Mouse (Mus musculus): ENCODE results near the gene Plekha6. TPM values are rescaled to one million over a fixed set of nuclear protein-coding genes. Genes with fewer than 3 reads are reported as not detected.

Plekha6 gene
- polyA plus RNA-seq, 1 experiment from 2014 or later = 15.0 TPM

GRCm38 (mm10) chr1:133347693-133348520, 183.9 kb downstream of the Plekha6 start:
- H3K4me2 ChIP-seq (ENCODE audit: low read length) = no peak overlapping the region
- H3K4me3 ChIP-seq (ENCODE audit: low read length) = no peak overlapping the region
- H3K9ac ChIP-seq (ENCODE audit: low read depth, low read length) = no peak overlapping the region
- H3K36me3 ChIP-seq (ENCODE audit: control insufficient read depth, insufficient read depth, low read length) = no peaks in the 10 kb centered on the region
- WGBS = 76% methylated on average over 11 of the region's 11 CpGs
- no peaks in the 10 kb centered on the region for H3K9me3 ChIP-seq (ENCODE audit: control insufficient read depth, low read length)
- no peak overlapping the region for H3K27ac ChIP-seq (ENCODE audit: low read depth, low read length)
- no peaks in the 10 kb centered on the region for H3K4me1 ChIP-seq (ENCODE audit: control insufficient read depth, insufficient read depth, low read depth, low read length)
- H3K27me3 ChIP-seq (replicated peaks; ENCODE audit: control insufficient read depth, insufficient read depth, low read length) = 0 out of 2 replicates have a peak, but pooled peaks cover 2% of the 10 kb centered on the region
- ATAC-seq = no peak

- no peak within 1 kb of the TSS for H3K9ac ChIP-seq (ENCODE audit: low read depth, low read length)
- no peak within 1 kb of the TSS for H3K4me3 ChIP-seq (ENCODE audit: low read length)
- no peak for ATAC-seq
- H3K27me3 ChIP-seq (replicated peaks; ENCODE audit: control insufficient read depth, insufficient read depth, low read length) = 0 out of 2 replicates have a peak, but pooled peaks cover 2% of the 10 kb centered on the region
- no peaks in the 10 kb centered on the region for H3K36me3 ChIP-seq (ENCODE audit: control insufficient read depth, insufficient read depth, low read length)
- no peak within 1 kb of the TSS for H3K4me2 ChIP-seq (ENCODE audit: low read length)
- H3K27ac ChIP-seq (ENCODE audit: low read depth, low read length) = no peak within 1 kb of the TSS
- H3K4me1 ChIP-seq (ENCODE audit: control insufficient read depth, insufficient read depth, low read depth, low read length) = peaks cover 2% of the 10 kb centered on the region
- no peaks in the 10 kb centered on the region for H3K9me3 ChIP-seq (ENCODE audit: control insufficient read depth, low read length)
- 86% methylated on average over 1 of the region's 1 CpGs for WGBS
Observed at GRCm38 (mm10) chr1:133350210-133350609, 186.2 kb downstream of the Plekha6 start, which contains the start of gene Ren1. TSS of gene Ren1 (plus strand) at chr1:133350510.

GRCm38 (mm10) chr1:133351762-133352161, 187.8 kb downstream of the Plekha6 start:
- no peak for ATAC-seq
- H3K4me1 ChIP-seq (ENCODE audit: control insufficient read depth, insufficient read depth, low read depth, low read length) = peaks cover 2% of the 10 kb centered on the region
- no peaks in the 10 kb centered on the region for H3K36me3 ChIP-seq (ENCODE audit: control insufficient read depth, insufficient read depth, low read length)
- H3K9ac ChIP-seq (ENCODE audit: low read depth, low read length) = no peak overlapping the region
- WGBS = 64% methylated on average over 9 of the region's 9 CpGs
- H3K27ac ChIP-seq (ENCODE audit: low read depth, low read length) = no peak overlapping the region
- H3K4me3 ChIP-seq (ENCODE audit: low read length) = no peak overlapping the region
- no peak overlapping the region for H3K4me2 ChIP-seq (ENCODE audit: low read length)
- 0 out of 2 replicates have a peak, but pooled peaks cover 2% of the 10 kb centered on the region for H3K27me3 ChIP-seq (replicated peaks; ENCODE audit: control insufficient read depth, insufficient read depth, low read length)
- no peaks in the 10 kb centered on the region for H3K9me3 ChIP-seq (ENCODE audit: control insufficient read depth, low read length)

Other genes with a start within 250 kb of the Plekha6 start
- 30.2 and 30.3 TPM in 2 replicates for gene Mdm4, start 133.6 kb upstream of the Plekha6 start, polyA plus RNA-seq (2015; fragmentation: Nextera tagmentation; extraction: Ambion mirVana)
- 10.3 and 11.4 TPM in 2 replicates for gene Pik3c2b, start 118.5 kb upstream of the Plekha6 start, polyA plus RNA-seq (2015; fragmentation: Nextera tagmentation; extraction: Ambion mirVana)
- gene Ppp1r15b, start 33.1 kb upstream of the Plekha6 start, polyA plus RNA-seq (2015; fragmentation: Nextera tagmentation; extraction: Ambion mirVana) = 22.2 and 29.1 TPM in 2 replicates
- gene Golt1a, start 145.6 kb downstream of the Plekha6 start, polyA plus RNA-seq (2015; fragmentation: Nextera tagmentation; extraction: Ambion mirVana) = not detected in 2 replicates
- not detected in 2 replicates for gene Kiss1, start 157.7 kb downstream of the Plekha6 start, polyA plus RNA-seq (2015; fragmentation: Nextera tagmentation; extraction: Ambion mirVana)
- gene Ren1, start 186.3 kb downstream of the Plekha6 start, polyA plus RNA-seq (2015; fragmentation: Nextera tagmentation; extraction: Ambion mirVana) = 6.6 and 7.8 TPM in 2 replicates
- 25.7 and 29.5 TPM in 2 replicates for gene Etnk2, start 199.4 kb downstream of the Plekha6 start, polyA plus RNA-seq (2015; fragmentation: Nextera tagmentation; extraction: Ambion mirVana)

Data from hindbrain, embryonic 16.5 days (tissue).